ENCODE assay signal across 9 mouse cellular contexts in the genomic region with DNA sequence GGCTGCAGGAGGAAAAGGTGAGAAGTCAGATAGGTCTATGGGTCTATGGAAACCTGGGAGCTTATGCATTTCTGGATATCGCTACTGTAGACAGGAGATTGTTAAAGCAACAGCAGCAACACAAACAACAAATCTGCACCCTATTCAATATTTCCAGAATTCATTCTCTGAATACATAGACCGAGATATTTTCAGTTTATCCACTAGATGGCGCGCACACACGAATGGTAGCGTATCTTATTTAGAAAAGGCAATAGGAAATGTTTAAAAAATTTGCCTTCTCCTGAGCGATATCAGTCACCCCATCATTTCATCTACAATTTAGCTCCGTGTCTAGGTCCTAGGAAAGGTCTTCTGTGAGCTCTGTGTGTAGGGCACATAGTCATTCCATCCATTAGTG. TPM values are rescaled to one million over a fixed set of nuclear protein-coding genes. Genes with fewer than 3 reads are reported as not detected.
DNase-seq lines count a peak whose midpoint lies in the region; ATAC-seq and TF ChIP-seq lines count a peak whose summit lies in the region.
"Had no signal": no experiment of that assay in that cellular context is flagged by ENCODE, and none has a peak within 500 bp of the region (broad histone marks: within the 10 kb centered on the region; RNA-seq: fewer than 3 reads in every experiment).

No protein-coding gene starts in this region.

- no peak overlapping the region for H3K4me3 ChIP-seq in kidney, postnatal 0 days (replicated peaks; ENCODE audit: low read depth, low read length)
- no peak overlapping the region for H3K4me3 ChIP-seq in midbrain, postnatal 0 days (ENCODE audit: low read depth, low read length)
- H3K4me3 ChIP-seq: embryonic facial prominence, embryonic 13.5 days; limb, embryonic 12.5 days had no signal

- 10% methylated on average over 8 of the region's 8 CpGs for WGBS in kidney, postnatal 0 days
- WGBS in midbrain, postnatal 0 days, result 7% methylated on average over 8 of the region's 8 CpGs

- H3K36me3 ChIP-seq in kidney, postnatal 0 days (ENCODE audit: insufficient read depth, low read length), result no peaks in the 10 kb centered on the region
- H3K36me3 ChIP-seq in midbrain, postnatal 0 days (ENCODE audit: insufficient read depth, low read length), result no peaks in the 10 kb centered on the region
- H3K36me3 ChIP-seq: embryonic facial prominence, embryonic 13.5 days; limb, embryonic 12.5 days had no signal

- no peak overlapping the region for H3K4me2 ChIP-seq in kidney, postnatal 0 days (ENCODE audit: low read length)
- peak overlapping the region; percentile 28; the same call in 1 of the 2 replicates for H3K4me2 ChIP-seq in midbrain, postnatal 0 days (ENCODE audit: low read depth, low read length, poor library complexity, severe bottlenecking)
- H3K4me2 ChIP-seq: embryonic facial prominence, embryonic 13.5 days; limb, embryonic 12.5 days had no signal

- POLR2A ChIA-PET in Patski (lab: Charles Lee), result no interaction called here

- DNase-seq in kidney, postnatal 0 days (ENCODE audit: low spot score), result peak; percentile 68
- DNase-seq in kidney, adult 8-10 months, result no peak
- DNase-seq in ES-CJ7 (ENCODE audit: low read depth, low spot score), result peak; percentile 14
- DNase-seq in Patski (ENCODE audit: low read depth, low spot score), result no peak
- peak; percentile 71 for DNase-seq in midbrain, postnatal 0 days (ENCODE audit: low spot score)
- DNase-seq in urinary bladder, postnatal 25 days (ENCODE audit: low spot score), result no peak

- in situ Hi-C loops in Patski (cut with MboI; ENCODE audit: low pct_unique_long_range_greater_than_20kb), result no loop called here

- H3K4me1 ChIP-seq in kidney, postnatal 0 days (replicated peaks; ENCODE audit: insufficient read depth, low read length), result no peaks in the 10 kb centered on the region
- no peaks in the 10 kb centered on the region for H3K4me1 ChIP-seq in midbrain, postnatal 0 days (ENCODE audit: insufficient read depth, low read length)
- H3K4me1 ChIP-seq: embryonic facial prominence, embryonic 13.5 days; limb, embryonic 12.5 days had no signal

- no peaks in the 10 kb centered on the region for H3K27me3 ChIP-seq in kidney, postnatal 0 days (ENCODE audit: insufficient read depth, low read length)
- peaks cover 20% of the 10 kb centered on the region for H3K27me3 ChIP-seq in Patski
- H3K27me3 ChIP-seq in midbrain, postnatal 0 days (ENCODE audit: insufficient read depth, low read length), result no peaks in the 10 kb centered on the region
- H3K27me3 ChIP-seq: embryonic facial prominence, embryonic 13.5 days; limb, embryonic 12.5 days had no signal

- TF ChIP-seq CTCF in kidney, postnatal 0 days (IDR thresholded peaks at IDR 0.05; ENCODE audit: low read depth), result peak; percentile 78
- TF ChIP-seq CTCF in Patski (IDR thresholded peaks at IDR 0.05), result peak; percentile 48
- TF ChIP-seq CTCF in midbrain, postnatal 0 days (IDR thresholded peaks at IDR 0.05), result peak; percentile 84

- no peak overlapping the region for H3K27ac ChIP-seq in kidney, postnatal 0 days
- no peak overlapping the region for H3K27ac ChIP-seq in midbrain, postnatal 0 days (ENCODE audit: low read depth, low read length)
- H3K27ac ChIP-seq: embryonic facial prominence, embryonic 13.5 days; limb, embryonic 12.5 days had no signal

- CTCF ChIA-PET in Patski (lab: Charles Lee), result interaction anchor here (1.3 kb wide), 2 partner anchors 11 to 12 kb away, joined by 7 to 8 read pairs; no protein-coding TSS in a partner anchor

- no peak overlapping the region for H3K9ac ChIP-seq in kidney, postnatal 0 days (ENCODE audit: low read depth, low read length)
- no peak overlapping the region for H3K9ac ChIP-seq in midbrain, postnatal 0 days (replicated peaks; ENCODE audit: low read length, poor library complexity, severe bottlenecking)
- H3K9ac ChIP-seq: embryonic facial prominence, embryonic 13.5 days; limb, embryonic 12.5 days had no signal

- no peaks in the 10 kb centered on the region for H3K9me3 ChIP-seq in kidney, postnatal 0 days (replicated peaks; ENCODE audit: low read length)
- H3K9me3 ChIP-seq in midbrain, postnatal 0 days (ENCODE audit: low read length), result no peaks in the 10 kb centered on the region
- H3K9me3 ChIP-seq: embryonic facial prominence, embryonic 13.5 days; limb, embryonic 12.5 days had no signal

- ATAC-seq in kidney, postnatal 0 days (replicated peaks; ENCODE audit: low FRiP score, low read depth), result no peak
- ATAC-seq in Patski, result no peak
- peak; percentile 53 to 56; a peak in 1 of 4 replicates for ATAC-seq in hematopoietic stem cell, adult 5-6 weeks (replicated peaks in 1 of 2; ENCODE audit: insufficient read depth in 1 of 2, low FRiP score in 2 of 2, low TSS enrichment in 1 of 2, low read depth in 1 of 2, poor library complexity in 2 of 2, severe bottlenecking in 2 of 2)
- ATAC-seq in midbrain, postnatal 0 days (ENCODE audit: low FRiP score), result no peak

RNA-seq across cellular contexts. Expression of a gene that starts 21.1 kb away (rescaled TPM):
- polyA plus RNA-seq in kidney, postnatal 0 days (2015; fragmentation: Nextera tagmentation; extraction: Ambion mirVana), result 0.14 and 0.20 TPM in 2 replicates
- polyA plus RNA-seq in Patski (2021), result not detected
- total RNA-seq in hematopoietic stem cell, adult 5-6 weeks (2017), result not detected in 2 replicates
- total RNA-seq in midbrain, postnatal 0 days (2014; rRNA removed), result 0.33 and 0.71 TPM in 2 replicates
- 0.33 and 0.37 TPM in 2 replicates for polyA plus RNA-seq in midbrain, postnatal 0 days (2015; fragmentation: Nextera tagmentation; extraction: Ambion mirVana)

Comparison
In these comparisons a context has a peak if more than half of its experiments do, and no peak if none do; other contexts are left out.
1. DNase-seq: peak in kidney, postnatal 0 days (single experiment), ES-CJ7 (single experiment) and midbrain, postnatal 0 days (single experiment); none in kidney, adult 8-10 months (0 of 2), Patski (single experiment) and urinary bladder, postnatal 25 days (single experiment).
2. ATAC-seq: peak in hematopoietic stem cell, adult 5-6 weeks (2 of 2); none in kidney, postnatal 0 days (single experiment), Patski (single experiment) and midbrain, postnatal 0 days (single experiment).
3. Peak in every context shown above with its lines, with median percentiles within 50 percentile points of each other: CTCF ChIP-seq.